Mouse (Mus musculus) lung, embryonic 14.5 days (tissue): ENCODE data around the gene Rb1. TPM values are rescaled to one million over a fixed set of nuclear protein-coding genes. Genes with fewer than 3 reads are reported as not detected.

Experiments
- ATAC-seq: fragments of 200-750 bp; cut with Nextera tagmentation; 2 replicates; pipeline ENCODE4 v1.8.0; 2017; ENCODE audit warnings: mild to moderate bottlenecking, moderate TSS enrichment, moderate library complexity; ENCODE audit not compliant: insufficient read depth
- DNase-seq: peaks from one replicate; pipeline ENCODE4 v3.0.0-alpha.2; 2015
- H3K27ac ChIP-seq: fragments of 300-500 bp; sonication (generic); 2 replicates; pipeline ENCODE4 v1.5.1; 2014; ENCODE audit warnings: low read depth, mild to moderate bottlenecking, moderate library complexity
- H3K27me3 ChIP-seq: fragments of 300-500 bp; sonication (generic); 2 replicates; pipeline ENCODE4 v1.6.1; 2014; ENCODE audit warnings: low read length, control low read depth; ENCODE audit not compliant: insufficient read depth
- H3K36me3 ChIP-seq: fragments of 300-500 bp; sonication (generic); 2 replicates; pipeline ENCODE4 v1.6.1; 2014; ENCODE audit warnings: control low read depth; ENCODE audit not compliant: insufficient read depth
- H3K4me1 ChIP-seq: fragments of 300-500 bp; sonication (generic); 2 replicates; pipeline ENCODE4 v1.6.1; 2014; ENCODE audit warnings: antibody characterized with exemption, control low read depth; ENCODE audit not compliant: insufficient read depth
- H3K4me2 ChIP-seq: fragments of 300-500 bp; sonication (generic); 2 replicates; pipeline ENCODE4 v1.6.1; 2014; ENCODE audit warnings: mild to moderate bottlenecking
- H3K4me3 ChIP-seq: fragments of 300-500 bp; sonication (generic); 2 replicates; pipeline ENCODE4 v1.5.1; 2014; ENCODE audit warnings: low read depth, low read length
- H3K9ac ChIP-seq: fragments of 300-500 bp; sonication (generic); 2 replicates; pipeline ENCODE4 v1.6.1; 2014
- H3K9me3 ChIP-seq: fragments of 300-500 bp; sonication (generic); 2 replicates; pipeline ENCODE4 v1.6.1; 2016; ENCODE audit warnings: low read depth, low read length, control low read depth
- CTCF ChIP-seq: IDR thresholded peaks from 2 replicates; pipeline ENCODE4 v1.5.1; 2016; ENCODE audit warnings: antibody characterized with exemption, low read depth
- WGBS: fragments of 180-500 bp; shearing (Covaris S2); extraction: QIAGEN DNeasy Blood & Tissue Kit; methylation state at CpG from one replicate; pipeline ENCODE4 v1.1.7; 2014; 5-methylcytosine and 5-hydroxymethylcytosine counted together
- polyA plus RNA-seq: library from polyadenylated mRNA; unstranded; fragments of >200 nt; fragmentation: Nextera tagmentation; extraction: Ambion mirVana; gene quantifications from 2 replicates; pipeline ENCODE4 v1.2.1, GENCODE M21; 2014

The Rb1 gene
- polyA plus RNA-seq = 19.3 and 23.9 TPM in 2 replicates

DNA sequence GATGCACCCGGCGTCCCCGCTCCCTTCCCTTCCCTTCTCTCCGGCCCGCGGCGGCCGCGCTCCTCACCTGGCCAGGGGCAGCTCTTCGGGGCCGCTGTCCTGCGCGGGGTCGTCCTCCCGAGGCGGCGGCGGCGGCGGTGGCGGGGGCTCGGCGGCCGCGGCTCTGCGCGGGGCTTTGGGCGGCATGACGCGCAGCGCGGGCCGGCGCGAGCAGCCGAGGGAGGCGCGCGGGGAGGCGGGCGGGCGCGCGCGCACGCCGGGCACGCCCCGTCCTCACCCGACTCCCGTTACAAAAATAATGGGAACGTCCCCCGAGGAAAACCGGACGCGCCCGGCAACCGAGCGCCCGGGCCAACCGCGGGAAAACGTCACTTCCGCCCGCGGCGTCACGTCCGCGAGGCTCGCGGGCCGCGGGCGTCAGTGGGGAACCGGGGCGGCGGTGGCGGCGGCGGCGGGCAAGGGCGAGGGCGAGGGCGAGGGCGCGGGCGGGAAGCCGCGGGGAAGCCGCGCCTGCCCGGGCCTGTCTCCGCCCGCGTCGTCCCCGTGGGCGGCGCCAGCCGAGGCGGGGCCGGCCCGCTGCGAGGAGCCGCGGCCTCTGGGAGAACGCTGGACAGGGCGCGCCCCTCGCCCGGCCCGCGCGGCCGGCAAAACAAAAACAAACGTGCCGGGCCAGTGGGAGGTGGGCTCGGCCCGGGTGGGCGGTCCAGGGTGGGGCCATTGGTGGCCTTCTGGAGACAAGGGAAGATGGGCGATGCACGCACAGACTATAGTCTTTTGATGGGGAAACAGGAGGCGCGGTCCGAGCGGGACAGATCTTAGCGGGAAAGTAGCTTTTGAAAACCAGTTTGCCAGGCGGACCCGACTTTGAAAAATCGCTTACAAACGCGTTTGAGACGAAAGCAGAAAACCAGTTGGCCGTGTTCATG is at the start of gene Rb1:
Gene Rb1, minus strand, starts transcription at position 367 of the 926 bp plus-strand sequence.
- Histone ChIP-seq H3K4me1 (0 out of 2 replicates have a peak, but pooled peaks cover 11% of the 10 kb centered on the region), H3K36me3 (no peaks in the 10 kb centered on the region), H3K4me3 (peak within 1 kb of the TSS; percentile 88), H3K4me2 (peak within 1 kb of the TSS; percentile 89), H3K9me3 (no peaks in the 10 kb centered on the region; the same call in 1 of the 2 replicates), H3K9ac (peak within 1 kb of the TSS; percentile 72), H3K27ac (peak within 1 kb of the TSS; percentile 86), H3K27me3 (no peaks in the 10 kb centered on the region)
- WGBS = under 1% methylated on average over 107 of the region's 135 CpGs
- DNase-seq = peak; percentile 90
- peak; percentile 95 for ATAC-seq
- TF ChIP-seq CTCF = no peak

DNA sequence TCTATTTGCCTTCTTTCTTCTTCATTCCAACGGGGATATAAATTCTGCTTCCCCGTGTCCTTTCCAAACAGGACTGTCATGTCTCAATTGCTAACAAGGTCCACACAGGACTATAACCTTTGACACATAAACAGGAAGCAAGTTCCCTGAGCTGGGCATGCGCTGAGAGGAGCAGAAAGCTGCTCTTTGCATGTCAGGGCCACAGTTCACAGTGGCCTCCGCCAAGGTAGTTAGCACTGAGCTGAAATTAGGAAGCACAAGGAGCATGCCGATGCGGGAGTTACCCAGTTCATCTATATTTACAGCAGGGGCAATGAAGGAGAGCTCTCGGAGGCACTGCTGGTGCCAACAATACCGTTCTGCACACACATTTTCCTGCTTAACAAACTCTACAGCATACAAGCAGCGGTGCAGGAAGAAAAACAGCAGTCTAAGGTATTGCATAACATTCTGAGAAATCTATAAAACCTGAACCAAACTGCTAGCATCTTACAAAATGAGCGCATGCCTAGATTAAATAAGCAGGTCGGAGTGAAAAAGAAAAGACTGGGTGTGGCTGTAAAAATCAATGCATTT is 48.8 kb upstream of the Rb1 start:
- no peak overlapping the region for H3K4me2 ChIP-seq

DNA sequence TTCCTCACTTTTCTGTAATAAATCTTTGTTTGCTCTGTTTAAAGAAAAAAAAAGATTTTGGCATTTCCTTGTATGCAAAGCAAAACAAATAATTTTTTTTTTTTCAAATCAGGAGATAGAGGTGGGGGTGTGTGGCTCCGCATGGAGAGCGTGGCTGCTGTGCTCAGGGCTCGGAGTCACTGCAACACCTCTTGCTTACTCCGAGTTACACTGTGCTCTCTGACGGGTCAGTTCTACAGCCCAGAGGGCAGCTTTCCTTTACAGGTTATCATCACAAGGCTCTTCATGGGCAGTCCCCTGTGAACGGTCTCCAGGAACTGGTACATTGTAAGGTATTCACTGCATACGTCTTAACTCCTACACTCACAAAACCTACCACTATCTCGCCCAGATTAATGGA is 48.0 kb upstream of the Rb1 start:
- TF ChIP-seq CTCF = no peak
- H3K36me3 ChIP-seq = peaks cover 33% of the 10 kb centered on the region

More for the DNA sequence above, 48.8 kb upstream of the Rb1 start:
- H3K9ac ChIP-seq = no peak overlapping the region
- no peak overlapping the region for H3K4me3 ChIP-seq
- WGBS = 60% methylated on average over 11 of the region's 11 CpGs
- H3K27ac ChIP-seq = no peak overlapping the region
- no peaks in the 10 kb centered on the region for H3K9me3 ChIP-seq
- no peaks in the 10 kb centered on the region; the same call in 1 of the 2 replicates for H3K4me1 ChIP-seq
- ATAC-seq (no peak), DNase-seq (no peak)
- TF ChIP-seq CTCF = no peak
- no peaks in the 10 kb centered on the region for H3K27me3 ChIP-seq
- peaks cover 34% of the 10 kb centered on the region for H3K36me3 ChIP-seq

DNA sequence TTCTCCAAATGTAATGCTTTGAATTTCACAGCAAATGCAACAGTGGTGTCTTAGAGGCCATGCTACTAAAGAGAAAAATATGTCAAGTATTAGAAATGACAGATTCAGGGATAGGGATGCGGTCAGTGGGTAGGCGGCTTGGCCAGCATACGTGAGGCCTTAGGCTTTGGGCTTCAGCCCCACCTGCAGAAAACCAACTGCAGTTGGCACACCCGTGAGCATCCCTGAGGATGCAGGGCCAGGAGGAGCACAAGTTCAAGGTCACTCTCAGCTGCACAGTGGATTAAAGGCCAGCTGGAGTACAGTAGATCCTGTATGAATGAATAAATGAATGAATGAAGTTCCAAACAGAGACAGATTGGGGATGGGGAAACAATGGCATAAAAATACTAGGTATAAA is 47.4 kb upstream of the Rb1 start:
- 82% methylated on average over 4 of the region's 4 CpGs for WGBS
- no peak for TF ChIP-seq CTCF
- H3K27me3 ChIP-seq = no peaks in the 10 kb centered on the region
- no peak overlapping the region for H3K9ac ChIP-seq
- H3K36me3 ChIP-seq = peaks cover 33% of the 10 kb centered on the region
- H3K4me2 ChIP-seq = no peak overlapping the region
- no peak overlapping the region for H3K4me3 ChIP-seq
- H3K27ac ChIP-seq = no peak overlapping the region
- ATAC-seq (no peak), DNase-seq (no peak)
- no peaks in the 10 kb centered on the region for H3K9me3 ChIP-seq
- H3K4me1 ChIP-seq = no peaks in the 10 kb centered on the region; the same call in 1 of the 2 replicates

More for the DNA sequence above, 48.0 kb upstream of the Rb1 start:
- Histone ChIP-seq H3K27ac (no peak overlapping the region), H3K4me2 (no peak overlapping the region), H3K27me3 (no peaks in the 10 kb centered on the region), H3K9ac (no peak overlapping the region), H3K4me3 (no peak overlapping the region), H3K9me3 (no peaks in the 10 kb centered on the region), H3K4me1 (no peaks in the 10 kb centered on the region; the same call in 1 of the 2 replicates)
- no peak for DNase-seq
- ATAC-seq = no peak
- WGBS = 51% methylated on average over 8 of the region's 8 CpGs

DNA sequence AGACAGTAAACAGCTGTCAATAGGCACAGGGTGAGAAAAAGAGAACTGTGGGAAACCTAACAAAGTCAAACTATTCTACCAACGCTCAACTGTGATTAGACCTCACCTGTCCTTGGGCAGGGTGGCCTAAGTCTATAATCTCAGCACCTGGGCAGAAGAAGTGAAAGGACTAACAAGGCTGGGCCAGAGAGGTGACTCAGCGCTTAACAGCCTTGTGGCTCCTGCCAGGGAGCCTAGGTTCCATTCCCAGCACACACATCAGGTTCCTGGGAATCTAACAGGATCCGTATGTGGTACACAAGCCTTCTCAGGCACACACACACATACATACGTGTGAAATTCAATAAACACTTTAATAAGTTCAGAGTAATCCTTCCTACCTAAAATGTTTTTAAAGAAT is 46.0 kb upstream of the Rb1 start:
- Histone ChIP-seq H3K4me2 (no peak overlapping the region), H3K27me3 (no peaks in the 10 kb centered on the region), H3K9ac (no peak overlapping the region), H3K9me3 (no peaks in the 10 kb centered on the region), H3K27ac (no peak overlapping the region), H3K36me3 (peaks cover 43% of the 10 kb centered on the region), H3K4me1 (no peaks in the 10 kb centered on the region; the same call in 1 of the 2 replicates), H3K4me3 (no peak overlapping the region)
- 75% methylated on average over 4 of the region's 4 CpGs for WGBS
- ATAC-seq (no peak), DNase-seq (no peak)
- TF ChIP-seq CTCF = no peak

DNA sequence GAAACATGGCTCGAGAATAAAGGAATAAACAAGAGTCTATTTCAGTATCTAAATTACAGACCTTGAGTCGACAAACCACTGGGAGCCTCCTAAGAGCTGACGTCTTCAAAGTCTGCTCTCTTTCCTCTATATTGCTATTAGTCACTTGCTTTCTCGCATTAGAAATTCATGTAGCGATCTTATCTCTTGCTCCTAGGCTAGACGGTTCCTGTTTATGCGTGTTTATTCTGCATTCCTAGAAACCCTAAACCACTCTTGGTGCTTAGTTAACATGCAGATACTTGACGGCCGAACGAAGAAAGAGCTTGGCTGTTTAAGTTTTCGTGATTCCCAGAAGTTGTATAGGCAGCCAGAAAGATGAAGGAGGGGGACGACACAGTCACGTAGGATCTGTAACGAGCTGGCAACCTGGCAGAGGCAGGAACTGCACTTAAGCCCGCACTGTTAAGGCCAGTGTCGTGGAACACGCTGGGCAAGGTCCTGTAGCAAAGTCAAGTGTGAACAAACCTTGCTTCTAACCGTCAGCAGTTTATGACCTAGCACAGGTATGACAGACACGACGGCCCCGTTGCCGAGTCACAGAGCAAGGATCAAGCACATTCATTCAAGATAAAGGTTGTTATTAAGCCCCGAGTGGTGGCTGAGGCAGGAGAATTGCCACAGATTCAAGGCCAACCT is 45.2 kb upstream of the Rb1 start:
- DNase-seq = no peak
- H3K4me1 ChIP-seq = no peaks in the 10 kb centered on the region; the same call in 1 of the 2 replicates
- H3K9ac ChIP-seq = no peak overlapping the region
- no peak for ATAC-seq
- WGBS = 75% methylated on average over 23 of the region's 23 CpGs
- no peak overlapping the region for H3K4me3 ChIP-seq
- H3K9me3 ChIP-seq = no peaks in the 10 kb centered on the region
- peaks cover 50% of the 10 kb centered on the region for H3K36me3 ChIP-seq
- TF ChIP-seq CTCF = no peak
- no peaks in the 10 kb centered on the region for H3K27me3 ChIP-seq
- no peak overlapping the region for H3K27ac ChIP-seq
- no peak overlapping the region for H3K4me2 ChIP-seq
